Mouse (Mus musculus): ENCODE data around the gene Usp17lb.
"Not testable (repeated sequence)": the region's sequence is repeated elsewhere in the genome, so short reads cannot be mapped to it uniquely, and the experiment has no call there.

GRCm38 (mm10) chr7:104851546-104851945 is 9.1 kb upstream of the Usp17lb start:
- not testable (repeated sequence) for TF ChIP-seq CTCF (IDR thresholded peaks at IDR 0.05; ENCODE audit: borderline replicate concordance, control insufficient read depth, extremely low read depth, insufficient read depth, low read length, poor library complexity); POLR2A (IDR thresholded peaks at IDR 0.05; ENCODE audit: control insufficient read depth, extremely low read depth, insufficient read depth, low read length, poor library complexity)

Data from thymus, adult 2 months (tissue).